Mouse (Mus musculus) liver, adult 2 months (tissue): Measurements from ENCODE around the gene Wdr12. TPM values are rescaled to one million over a fixed set of nuclear protein-coding genes. Genes with fewer than 3 reads are reported as not detected.
A peak's percentile ranks its signal among the peaks of the same experiment; 100 is the strongest.
"Not testable (repeated sequence)": the region's sequence is repeated elsewhere in the genome, so short reads cannot be mapped to it uniquely, and the experiment has no call there.

Experiments used
- DNase-seq: peaks from one replicate; pipeline ENCODE4 v3.0.0-alpha.2; 2011; ENCODE audit warnings: low read depth, low spot score; ENCODE audit errors: extremely low read depth
- H3K27ac ChIP-seq: fragments of 200-500 bp; replicated peaks from 2 replicates; pipeline ENCODE4 v1.5.1; 2012; ENCODE audit warnings: low read depth, mild to moderate bottlenecking, control low read depth, inconsistent platforms, low read length; ENCODE audit not compliant: insufficient read depth
- H3K27me3 ChIP-seq: fragments of 200-500 bp; 2 replicates; pipeline ENCODE4 v1.6.1; 2012; ENCODE audit warnings: mild to moderate bottlenecking, moderate library complexity, low read length, inconsistent platforms; ENCODE audit not compliant: control insufficient read depth, insufficient read depth
- H3K36me3 ChIP-seq: fragments of 200-500 bp; 2 replicates; pipeline ENCODE4 v1.6.1; 2012; ENCODE audit warnings: low read length, inconsistent platforms; ENCODE audit not compliant: control insufficient read depth, insufficient read depth
- H3K4me1 ChIP-seq: fragments of 200-500 bp; 2 replicates; pipeline ENCODE4 v1.6.1; 2011; ENCODE audit warnings: low read length; ENCODE audit not compliant: control insufficient read depth, insufficient read depth
- H3K4me3 ChIP-seq: fragments of 200-500 bp; 2 replicates; pipeline ENCODE4 v1.5.1; 2011; ENCODE audit warnings: low read depth, mild to moderate bottlenecking, control low read depth, low read length, moderate library complexity; ENCODE audit not compliant: insufficient read depth
- H3K79me2 ChIP-seq: fragments of 200-500 bp; 2 replicates; pipeline ENCODE4 v1.6.1; 2012; ENCODE audit warnings: inconsistent platforms, mild to moderate bottlenecking, low read length, moderate library complexity; ENCODE audit not compliant: control insufficient read depth, insufficient read depth
- H3K9ac ChIP-seq: fragments of 200-500 bp; 2 replicates; pipeline ENCODE4 v1.6.1; 2012; ENCODE audit warnings: low read depth, mild to moderate bottlenecking, control low read depth, inconsistent platforms, low read length
- CTCF ChIP-seq: fragments of 200-500 bp; IDR thresholded peaks from 2 replicates; pipeline ENCODE4 v1.5.1; 2011; ENCODE audit warnings: low read depth, low read length, control low read depth
- POLR2A ChIP-seq: fragments of 200-500 bp; IDR thresholded peaks from 2 replicates; pipeline ENCODE4 v1.6.1; 2011; ENCODE audit warnings: low read length, control low read depth; ENCODE audit not compliant: insufficient read depth; ENCODE audit errors: extremely low read depth
- WGBS: fragments of 180-500 bp; shearing (Covaris S2); methylation state at CpG from one replicate; pipeline ENCODE4 v1.1.7; 2018; 5-methylcytosine and 5-hydroxymethylcytosine counted together
- polyA plus RNA-seq: library from polyadenylated mRNA; depleted of rRNA; stranded (reverse); fragments of >200 nt; gene quantifications from 2 replicates; pipeline ENCODE4 v1.2.3, GENCODE M21; 2012
- total RNA-seq: library from RNA; depleted of rRNA; stranded (reverse); fragments of >200 nt; gene quantifications from 2 replicates; pipeline ENCODE4 v1.2.3, GENCODE M21; 2014

Gene Wdr12
- total and polyA plus RNA-seq, 2 experiments = 6.3 to 9.0 TPM

DNA sequence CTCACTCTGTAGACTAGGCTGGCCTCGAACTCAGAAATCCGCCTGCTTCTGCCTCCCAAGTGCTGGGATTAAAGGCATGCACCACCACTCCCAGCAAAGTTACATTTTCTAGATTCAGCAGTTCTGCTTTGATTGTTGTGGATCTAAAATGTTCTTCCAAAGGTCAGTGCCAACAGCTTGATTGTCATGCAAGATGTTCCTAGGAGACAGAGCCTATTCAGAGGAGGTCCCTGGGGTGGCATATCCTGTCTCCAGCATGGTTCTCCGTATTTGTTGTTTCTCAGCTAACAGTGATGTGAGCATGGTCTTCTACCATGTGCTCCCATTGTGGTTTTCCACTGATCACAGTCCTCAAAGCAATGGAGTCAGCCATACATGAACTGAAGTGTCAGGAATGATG lies 42.1 kb downstream of the Wdr12 start:
- no peak overlapping the region for H3K9ac ChIP-seq
- TF ChIP-seq POLR2A (no peak), CTCF (no peak)
- DNase-seq = no peak
- no peaks in the 10 kb centered on the region for H3K4me1 ChIP-seq
- H3K36me3 ChIP-seq = no peaks in the 10 kb centered on the region
- 83% methylated on average over 3 of the region's 3 CpGs for WGBS
- no peak overlapping the region for H3K4me3 ChIP-seq
- no peak overlapping the region for H3K27ac ChIP-seq
- H3K79me2 ChIP-seq = no peaks in the 10 kb centered on the region
- no peaks in the 10 kb centered on the region for H3K27me3 ChIP-seq

DNA sequence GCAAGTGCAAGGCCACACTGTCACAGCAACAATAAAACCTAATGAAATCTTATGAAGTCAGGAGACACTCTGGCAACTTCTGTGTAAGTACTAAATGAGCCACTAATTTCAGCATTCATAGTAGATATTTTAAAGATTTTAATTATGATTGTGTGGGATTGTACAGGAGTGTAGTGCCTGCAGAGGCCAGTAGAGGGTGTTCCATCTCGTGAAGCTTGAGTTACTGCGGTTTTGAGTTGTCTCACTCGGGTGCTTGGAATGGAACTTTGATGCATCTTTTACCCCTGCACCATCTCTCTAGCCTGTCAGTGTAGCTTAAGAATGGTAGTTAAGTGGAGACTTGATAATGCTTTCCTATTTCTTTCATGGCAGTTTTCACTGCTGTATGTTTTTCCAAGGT lies 43.8 kb downstream of the Wdr12 start:
- 44% methylated on average over 3 of the region's 3 CpGs for WGBS
- H3K9ac ChIP-seq = no peak overlapping the region
- no peak overlapping the region for H3K4me3 ChIP-seq
- H3K79me2 ChIP-seq = no peaks in the 10 kb centered on the region
- H3K4me1 ChIP-seq = no peaks in the 10 kb centered on the region
- H3K27me3 ChIP-seq = no peaks in the 10 kb centered on the region
- no peak for DNase-seq
- peak; percentile 37; the same call in 1 of the 2 replicates for TF ChIP-seq CTCF
- TF ChIP-seq POLR2A = no peak
- H3K36me3 ChIP-seq = no peaks in the 10 kb centered on the region
- H3K27ac ChIP-seq = no peak overlapping the region

DNA sequence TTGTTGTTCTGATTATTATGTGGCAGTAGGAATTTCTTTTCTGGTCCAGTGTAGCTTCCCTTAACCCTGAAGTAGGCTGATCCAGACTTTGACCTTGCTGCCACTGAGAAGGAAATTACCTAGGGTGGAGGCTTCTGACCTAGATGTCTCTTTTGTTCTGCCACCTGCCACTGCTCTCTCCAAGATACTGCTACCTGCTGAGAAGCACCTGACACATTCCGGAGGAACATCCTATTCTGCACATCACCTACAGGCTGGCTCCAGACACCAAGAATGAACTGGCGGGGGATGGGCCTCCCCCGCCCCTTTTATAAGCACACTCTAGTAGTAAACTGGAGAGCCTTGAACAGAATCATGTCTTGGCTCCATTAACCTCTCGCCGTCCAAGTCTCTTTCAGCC lies 51.0 kb downstream of the Wdr12 start:
- DNase-seq, H3K9ac ChIP-seq, H3K4me1 ChIP-seq, H3K36me3 ChIP-seq, H3K79me2 ChIP-seq, H3K4me3 ChIP-seq, H3K27ac ChIP-seq: not testable (repeated sequence)
- peaks cover 12% of the 10 kb centered on the region for H3K27me3 ChIP-seq
- 93% methylated on average over 5 of the region's 5 CpGs for whole genome bisulfite sequencing

DNA sequence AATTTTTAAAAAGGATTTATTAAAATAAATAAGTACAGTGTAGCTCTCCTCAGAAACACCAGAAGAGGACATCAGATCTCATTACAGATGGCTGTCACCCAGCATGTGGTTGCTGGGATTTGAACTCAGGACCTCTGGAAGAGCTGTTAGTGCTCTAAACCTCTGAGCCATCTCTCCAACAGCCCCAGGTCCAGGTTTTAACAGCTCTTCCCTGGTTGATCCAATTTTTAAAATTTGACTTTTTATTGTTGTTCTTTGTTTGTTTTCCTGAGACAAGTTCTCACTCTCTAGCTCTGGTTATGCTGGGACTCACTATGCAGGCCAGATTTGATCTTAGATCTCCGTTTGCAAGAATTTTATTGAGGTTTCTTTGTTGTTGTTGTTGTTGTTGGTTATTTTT lies 53.9 kb downstream of the Wdr12 start:
- WGBS = 100% methylated on average over 1 of the region's 1 CpGs
- no peaks in the 10 kb centered on the region for H3K79me2 ChIP-seq
- no peak for DNase-seq
- H3K4me1 ChIP-seq = no peaks in the 10 kb centered on the region; the same call in 1 of the 2 replicates
- H3K9ac ChIP-seq = no peak overlapping the region
- TF ChIP-seq POLR2A = no peak
- TF ChIP-seq CTCF = no peak
- no peak overlapping the region for H3K4me3 ChIP-seq
- peaks cover 14% of the 10 kb centered on the region for H3K27me3 ChIP-seq
- no peak overlapping the region for H3K27ac ChIP-seq
- H3K36me3 ChIP-seq = no peaks in the 10 kb centered on the region

DNA sequence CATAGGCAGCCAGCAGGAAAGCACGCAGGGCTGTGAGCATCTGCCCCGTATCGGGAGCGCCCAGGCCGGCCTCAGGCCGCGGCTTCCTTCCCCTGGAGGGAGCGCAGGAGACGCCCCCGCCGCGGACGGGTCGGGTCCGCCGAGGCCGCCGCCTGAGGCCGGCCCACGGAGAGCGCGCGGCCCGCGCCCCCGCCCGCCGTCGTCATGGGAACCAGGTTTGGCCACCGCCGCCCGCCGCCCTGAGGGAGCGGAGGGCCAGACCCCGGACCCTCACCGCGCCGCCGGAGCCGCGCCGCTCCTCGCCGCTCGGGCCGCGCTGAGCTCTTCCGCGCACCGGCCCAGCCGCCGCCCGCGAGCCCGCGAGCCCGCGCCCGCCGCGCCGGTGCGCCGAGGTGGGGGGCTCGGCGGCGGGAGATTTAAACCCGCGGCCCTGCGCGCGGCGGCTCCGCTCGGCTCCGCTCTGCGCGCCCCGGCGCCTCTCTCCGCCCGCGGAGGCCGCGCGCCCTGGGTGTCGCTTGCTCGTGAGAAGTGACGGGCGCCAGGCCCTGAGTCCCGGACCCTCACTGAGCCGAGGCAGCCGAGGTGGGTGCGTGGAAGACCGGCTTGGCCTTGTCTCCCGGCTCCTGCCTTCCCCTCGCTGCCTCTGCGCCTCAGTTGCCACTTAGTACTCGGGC lies 55.5 kb downstream of the Wdr12 start, which contains the start of gene Ica1l:
Gene Ica1l, minus strand, starts transcription at position 389 of the 674 bp plus-strand sequence.
- H3K4me3 ChIP-seq = peak within 1 kb of the TSS; percentile 48; the same call in 1 of the 2 replicates

DNA sequence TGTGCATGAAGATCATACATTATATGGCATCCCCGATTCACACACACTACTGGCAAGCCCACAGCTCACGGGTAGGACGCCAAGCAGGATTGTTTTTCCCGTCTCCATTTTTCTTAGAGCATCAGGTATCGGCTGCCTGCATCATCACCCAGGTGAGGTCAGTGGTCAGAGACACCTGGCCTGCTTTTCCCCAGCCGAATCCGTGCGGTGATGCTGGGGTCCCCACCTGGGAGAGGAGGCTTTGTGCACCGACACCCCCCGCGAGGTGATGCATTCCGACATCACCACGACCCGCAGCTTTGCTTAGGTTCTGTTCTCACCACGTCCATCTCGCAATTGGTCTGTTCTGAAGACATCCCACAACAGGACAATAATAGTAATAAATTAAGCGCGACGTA lies 56.0 kb downstream of the Wdr12 start:
- H3K79me2 ChIP-seq = no peaks in the 10 kb centered on the region
- no peak overlapping the region for H3K9ac ChIP-seq
- DNase-seq = no peak
- no peak overlapping the region for H3K27ac ChIP-seq
- H3K36me3 ChIP-seq = no peaks in the 10 kb centered on the region
- no peak for TF ChIP-seq POLR2A
- TF ChIP-seq CTCF = no peak
- H3K27me3 ChIP-seq = peaks cover 14% of the 10 kb centered on the region
- WGBS = 7% methylated on average over 19 of the region's 19 CpGs
- H3K4me3 ChIP-seq = peak overlapping the region; percentile 40; the same call in 1 of the 2 replicates
- H3K4me1 ChIP-seq = no peaks in the 10 kb centered on the region; the same call in 1 of the 2 replicates

More for the DNA sequence above, 55.5 kb downstream of the Wdr12 start, which contains the start of gene Ica1l:
- Histone ChIP-seq H3K27ac (no peak within 1 kb of the TSS), H3K9ac (no peak within 1 kb of the TSS), H3K36me3 (no peaks in the 10 kb centered on the region), H3K4me1 (no peaks in the 10 kb centered on the region; the same call in 1 of the 2 replicates), H3K27me3 (peaks cover 14% of the 10 kb centered on the region), H3K79me2 (no peaks in the 10 kb centered on the region)
- 1% methylated on average over 84 of the region's 99 CpGs for WGBS
- TF ChIP-seq CTCF (no peak), POLR2A (no peak)
- no peak for DNase-seq
